Mouse (Mus musculus) testis, adult 10 weeks (tissue): Measurements from ENCODE around the gene Pitpna. TPM values are rescaled to one million over a fixed set of nuclear protein-coding genes. Genes with fewer than 3 reads are reported as not detected.

ENCODE experiments used
- polyA plus RNA-seq: library from polyadenylated mRNA; stranded (reverse); fragments of 350-450 nt; fragmentation: Illumina TruSeq; extraction: RNeasy Lipid Tissue Mini Kit (QIAGEN cat#74804); gene quantifications from one replicate; pipeline ENCODE4 v1.2.3, GENCODE M21; 2014; ENCODE audit warnings: low read depth, low replicate concordance

Pitpna gene
- 94.6 TPM for polyA plus RNA-seq

GRCm38 (mm10) chr11:75587493-75588284, at the start of gene Pitpna:
Pitpna (plus strand) TSS chr11:75588097.

GRCm38 (mm10) chr11:75630645-75631229, 42.8 kb downstream of the Pitpna start, which contains the start of gene Inpp5k:
Inpp5k (plus strand) TSS chr11:75630988.

GRCm38 (mm10) chr11:75650311-75650710, 62.4 kb downstream of the Pitpna start, which contains the start of gene Myo1c:
Myo1c (plus strand) TSS chr11:75650504.

Other genes with a start within 250 kb of the Pitpna start
- 132 TPM for gene Rpa1, start 239.8 kb upstream of the Pitpna start, polyA plus RNA-seq
- 2.8 TPM for gene Smyd4, start 239.7 kb upstream of the Pitpna start, polyA plus RNA-seq
- 3.7 TPM for gene Serpinf1, start 165.4 kb upstream of the Pitpna start, polyA plus RNA-seq
- not detected for gene Serpinf2, start 148.5 kb upstream of the Pitpna start, polyA plus RNA-seq
- 0.11 TPM for gene Wdr81, start 133.4 kb upstream of the Pitpna start, polyA plus RNA-seq
- gene Tlcd2, start 126.4 kb upstream of the Pitpna start, polyA plus RNA-seq = 3.8 TPM
- gene Prpf8, start 101.3 kb upstream of the Pitpna start, polyA plus RNA-seq = 35.5 TPM
- not detected for gene Rilp, start 78.0 kb upstream of the Pitpna start, polyA plus RNA-seq
- gene Scarf1, start 74.6 kb upstream of the Pitpna start, polyA plus RNA-seq = not detected
- gene Slc43a2, start 56.4 kb upstream of the Pitpna start, polyA plus RNA-seq = 3.3 TPM
- gene Inpp5k, start 42.9 kb downstream of the Pitpna start, polyA plus RNA-seq = 125 TPM
- 5.4 TPM for gene Myo1c, start 62.4 kb downstream of the Pitpna start, polyA plus RNA-seq
- gene Crk, start 91.2 kb downstream of the Pitpna start, polyA plus RNA-seq = 50.6 TPM
- gene Ywhae, start 144.8 kb downstream of the Pitpna start, polyA plus RNA-seq = 1,124 TPM
- gene Doc2b, start 208.0 kb downstream of the Pitpna start, polyA plus RNA-seq = 0.74 TPM